In the genomic region with DNA sequence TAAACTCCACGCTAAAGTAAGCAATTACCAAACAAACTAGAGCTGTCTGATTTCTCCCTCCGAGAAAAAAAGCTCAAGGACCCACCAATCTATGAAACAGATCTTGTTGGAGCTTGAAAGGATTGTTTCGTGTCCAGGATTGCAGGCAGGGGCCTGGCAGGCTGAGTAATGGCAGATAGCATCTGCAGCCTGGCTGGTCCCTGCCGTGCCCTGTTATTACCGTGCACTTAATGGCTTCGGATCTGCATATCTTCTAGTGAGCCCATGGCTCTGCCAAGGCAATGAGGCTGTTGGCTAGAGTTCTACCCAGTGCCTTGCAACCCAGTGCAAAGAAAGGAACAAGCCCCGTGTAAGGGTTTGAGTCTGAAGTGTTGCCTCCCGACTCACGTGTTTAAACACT, we compare ENCODE assay signal across 14 mouse cellular contexts.
"Had no signal": no experiment of that assay in that cellular context is flagged by ENCODE, and none has a peak within 500 bp of the region (broad histone marks: within the 10 kb centered on the region; RNA-seq: fewer than 3 reads in every experiment).

No protein-coding gene starts in this region.

- ATAC-seq: intestine, postnatal 0 days had no signal

- DNase-seq: kidney, postnatal 14 days; layer of hippocampus, postnatal 36 days; liver, embryonic 13.5 days; lung, adult 2 months; lung, postnatal 14 days; lung, postnatal 4 days; midbrain, embryonic 14.5 days; thymus, adult 2 months; thymus, postnatal 14 days; thymus, postnatal 4 days had no signal

- H3K27ac ChIP-seq: left cerebral cortex, adult 2 months; liver, embryonic 13.5 days; stomach, postnatal 0 days had no signal

- H3K36me3 ChIP-seq: liver, embryonic 13.5 days had no signal

- H3K4me2 ChIP-seq: liver, embryonic 13.5 days; midbrain, embryonic 11.5 days had no signal

- H3K9ac ChIP-seq: liver, embryonic 13.5 days had no signal

- H3K27me3 ChIP-seq: liver, embryonic 13.5 days had no signal

- H3K9me3 ChIP-seq: liver, embryonic 13.5 days had no signal

- H3K4me3 ChIP-seq: left cerebral cortex, adult 2 months; liver, embryonic 13.5 days had no signal

- H3K4me1 ChIP-seq: liver, embryonic 13.5 days had no signal
